Mouse (Mus musculus) left cerebral cortex, adult 11 months (tissue): Measurements from ENCODE around the gene Gm10382.
"Not testable (repeated sequence)": the region's sequence is repeated elsewhere in the genome, so short reads cannot be mapped to it uniquely, and the experiment has no call there.

Experiments
- DNase-seq: peaks from one replicate; pipeline ENCODE4 v3.0.0; 2022; ENCODE audit warnings: low spot score

Gm10382 gene

GRCm38 (mm10) chr5:125393622-125394603 lies 4.8 kb downstream of the Gm10382 start:
- no peak for DNase-seq

DNA sequence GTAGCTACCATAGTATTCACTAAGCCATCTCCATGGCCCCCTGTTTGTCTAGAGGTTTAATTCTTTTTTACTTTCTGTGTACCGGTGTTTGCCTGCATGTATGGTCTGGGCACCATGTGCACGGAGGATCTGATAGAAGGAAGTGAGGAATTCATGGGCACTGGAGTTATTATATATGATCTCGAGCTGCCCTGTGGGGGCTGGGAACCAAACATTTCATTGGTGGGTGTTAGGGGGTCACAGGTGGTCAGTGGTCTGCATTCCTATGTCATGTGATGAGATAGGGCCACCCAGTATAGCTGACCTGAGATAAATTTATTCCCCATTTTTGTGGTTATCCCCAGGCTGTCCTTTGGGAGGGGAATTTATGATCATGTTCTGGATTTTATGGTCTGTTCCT lies 5.9 kb downstream of the Gm10382 start:
- DNase-seq, result no peak

DNA sequence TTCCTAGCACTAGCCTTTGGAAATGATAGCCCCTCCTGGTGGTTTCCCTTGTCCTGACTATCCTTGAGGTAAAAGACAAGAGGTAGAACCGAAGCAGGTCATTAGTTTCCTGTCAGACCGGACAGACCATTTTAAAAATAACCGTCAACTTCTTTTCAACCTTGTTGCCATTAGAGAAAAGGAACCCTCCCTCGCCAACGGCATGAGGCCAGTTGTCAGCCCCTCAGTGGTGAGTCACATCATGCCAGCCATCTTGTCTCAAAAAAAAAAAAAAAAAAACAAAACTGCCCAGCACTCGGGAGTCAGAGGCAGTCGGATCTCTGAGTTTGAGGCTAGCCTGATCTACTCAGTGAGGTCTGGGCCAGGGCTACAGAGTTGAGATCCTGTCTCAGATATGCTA lies 11.8 kb downstream of the Gm10382 start:
- no peak for DNase-seq

DNA sequence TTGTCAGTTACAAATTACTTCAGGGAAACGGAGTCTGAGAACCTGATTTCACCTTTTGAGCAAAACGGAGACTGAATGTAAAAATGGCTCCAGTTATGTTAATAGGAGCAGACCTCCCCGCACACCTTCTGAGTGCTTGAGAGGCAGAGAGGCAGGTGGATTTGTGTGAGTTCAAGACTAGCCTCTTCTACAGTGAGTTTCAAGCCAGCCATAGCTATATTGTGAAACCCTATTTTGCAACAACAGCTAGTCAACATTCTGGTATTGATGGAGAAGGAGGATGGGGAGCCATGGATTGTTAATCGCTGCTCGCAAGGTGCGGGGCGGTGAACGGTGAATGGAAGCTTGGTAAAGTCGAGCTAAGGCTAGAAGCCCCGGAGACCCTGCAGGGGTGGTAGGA lies 13.4 kb downstream of the Gm10382 start:
- DNase-seq, result no peak

- no peak for DNase-seq
Observed at GRCm38 (mm10) chr5:125402991-125403390, 13.9 kb downstream of the Gm10382 start.

- DNase-seq, result no peak
Observed at GRCm38 (mm10) chr5:125403481-125404465, 14.7 kb downstream of the Gm10382 start.

DNA sequence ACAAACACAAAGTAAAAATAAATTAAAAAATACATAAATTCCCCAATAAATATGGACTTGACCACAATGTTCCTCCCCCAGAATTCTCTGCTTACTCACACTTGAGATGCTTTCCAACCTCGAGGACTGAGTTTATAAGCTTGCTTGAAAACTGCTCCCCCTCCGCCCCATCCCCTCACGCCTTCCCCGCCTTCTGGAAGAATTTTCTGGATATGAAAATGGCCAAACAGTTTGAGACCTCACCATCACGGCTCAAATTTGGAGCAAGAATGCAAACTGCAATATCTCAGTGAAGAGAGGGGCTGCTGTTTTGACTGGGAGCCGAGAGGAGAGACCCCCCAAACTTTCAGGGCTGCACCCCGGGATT lies 15.4 kb downstream of the Gm10382 start:
- DNase-seq, result no peak

DNA sequence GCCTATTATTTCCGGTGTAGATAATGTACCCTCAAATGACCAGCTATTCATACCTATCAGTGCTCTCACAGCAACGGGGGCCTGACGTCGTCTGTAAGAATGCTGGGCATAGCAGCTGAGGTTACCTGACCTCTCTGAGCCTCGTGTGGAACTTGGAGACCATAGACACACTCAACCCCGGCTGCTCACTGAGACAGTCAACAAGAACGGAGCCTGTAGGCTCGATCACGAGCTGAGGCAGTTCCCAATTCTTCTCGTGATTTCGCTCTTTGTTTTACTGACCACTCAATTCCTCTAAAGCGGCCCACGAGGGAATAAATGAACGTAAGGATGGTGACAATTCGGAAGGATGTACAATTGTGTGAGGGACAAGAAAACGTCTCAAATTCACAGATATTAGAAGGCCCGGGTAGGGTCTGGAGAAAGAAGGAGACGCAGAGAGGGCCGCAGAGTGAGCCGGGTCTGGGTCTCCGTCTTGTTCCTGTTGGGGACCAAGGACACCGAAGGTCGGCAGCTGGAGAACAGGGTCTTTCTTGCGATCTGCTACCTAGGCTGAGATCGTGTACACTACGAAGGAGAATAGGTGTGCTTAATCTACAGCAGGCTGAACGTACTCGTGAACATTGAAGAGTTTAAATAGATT lies 15.9 kb downstream of the Gm10382 start:
- no peak for DNase-seq

GRCm38 (mm10) chr5:125405546-125406248 lies 16.6 kb downstream of the Gm10382 start:
- DNase-seq, result peak; percentile 82

DNA sequence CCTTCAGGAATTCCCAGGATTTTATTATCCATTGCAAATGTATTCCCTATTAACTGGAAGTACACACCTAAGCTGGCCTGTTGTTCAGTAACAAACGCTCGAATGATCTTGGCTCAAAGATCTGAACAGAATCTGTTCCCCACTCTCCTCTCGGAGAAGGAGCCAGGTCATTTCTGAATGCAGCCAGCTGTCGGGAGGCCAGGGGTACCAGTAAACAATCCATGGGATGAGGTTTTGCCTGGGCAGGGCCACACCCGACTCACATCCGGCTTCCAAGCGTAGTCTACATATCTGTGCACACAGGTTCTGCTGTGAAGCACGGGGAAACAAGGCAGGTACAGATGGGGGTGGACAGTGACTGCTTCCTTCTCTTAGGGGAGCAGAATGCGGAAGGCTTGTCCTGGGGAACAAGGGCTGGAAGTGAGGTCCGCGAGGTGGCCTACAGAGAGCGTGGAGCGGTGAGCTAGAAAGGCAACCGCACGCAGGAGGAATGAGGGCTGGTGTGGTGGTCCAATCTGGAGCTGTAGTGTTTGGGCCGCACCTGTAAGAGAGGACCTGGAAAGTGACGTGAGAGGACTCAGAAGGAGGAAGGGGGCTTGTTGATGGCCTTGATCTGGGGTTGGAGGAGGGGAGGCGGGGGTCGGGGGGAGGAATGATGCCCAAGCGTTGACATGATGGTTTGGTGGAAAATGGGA lies 17.3 kb downstream of the Gm10382 start:
- DNase-seq, result no peak

GRCm38 (mm10) chr5:125407020-125407830 lies 18.1 kb downstream of the Gm10382 start:
- no peak for DNase-seq

- DNase-seq, result no peak
Observed at GRCm38 (mm10) chr5:125407910-125408575, 18.9 kb downstream of the Gm10382 start.

DNA sequence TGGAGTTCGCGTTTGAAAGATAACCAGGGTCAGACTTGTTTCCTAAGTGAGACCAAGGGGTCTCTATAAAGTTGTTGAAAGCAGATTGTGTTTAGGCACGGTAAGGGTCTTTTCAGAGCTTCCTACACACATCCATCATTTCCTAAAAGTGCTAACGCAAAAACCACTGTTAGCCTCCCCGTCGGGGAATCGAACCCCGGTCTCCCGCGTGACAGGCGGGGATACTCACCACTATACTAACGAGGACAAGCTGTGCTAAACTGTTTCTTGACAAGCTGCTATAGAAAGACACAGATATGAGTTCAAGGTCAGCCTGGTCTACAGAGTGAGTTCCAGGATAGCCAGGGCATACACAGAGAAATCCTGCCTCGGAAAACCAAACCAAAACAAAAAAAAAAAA lies 19.7 kb downstream of the Gm10382 start:
- DNase-seq, result peak; percentile 70

DNA sequence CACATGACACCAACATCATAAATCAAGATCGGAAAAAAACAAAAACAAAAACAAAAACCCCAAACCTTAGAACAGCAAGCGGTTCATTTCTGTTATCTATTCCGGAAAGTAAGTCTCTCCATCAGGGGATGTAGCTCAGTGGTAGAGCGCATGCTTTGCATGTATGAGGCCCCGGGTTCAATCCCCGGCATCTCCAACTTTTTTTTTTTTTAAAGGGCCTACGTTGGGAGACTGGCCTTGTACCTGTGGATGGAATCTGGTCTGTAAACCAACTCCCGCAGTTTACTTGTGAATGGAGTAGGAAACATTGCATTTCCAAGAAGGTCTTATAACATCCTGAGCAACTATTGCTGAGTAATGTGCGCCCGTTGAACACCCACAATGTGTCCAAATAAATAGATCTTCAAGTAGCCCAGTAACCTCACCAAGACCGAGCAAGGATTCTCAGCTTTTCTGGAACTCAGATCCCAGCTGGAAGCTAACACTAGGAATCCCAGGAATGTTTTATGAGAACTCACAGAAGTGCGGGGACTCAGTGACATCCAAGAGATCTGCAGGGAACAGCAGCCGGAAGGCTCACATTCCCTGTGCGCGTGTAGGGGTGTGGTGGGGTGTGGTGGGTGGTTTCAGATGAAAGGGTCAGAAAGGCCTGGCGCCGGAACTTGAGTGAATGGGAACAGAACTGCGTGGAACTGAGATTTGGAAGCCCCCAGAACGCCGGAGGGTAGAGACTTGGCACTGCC lies 20.4 kb downstream of the Gm10382 start:
- no peak for DNase-seq

DNA sequence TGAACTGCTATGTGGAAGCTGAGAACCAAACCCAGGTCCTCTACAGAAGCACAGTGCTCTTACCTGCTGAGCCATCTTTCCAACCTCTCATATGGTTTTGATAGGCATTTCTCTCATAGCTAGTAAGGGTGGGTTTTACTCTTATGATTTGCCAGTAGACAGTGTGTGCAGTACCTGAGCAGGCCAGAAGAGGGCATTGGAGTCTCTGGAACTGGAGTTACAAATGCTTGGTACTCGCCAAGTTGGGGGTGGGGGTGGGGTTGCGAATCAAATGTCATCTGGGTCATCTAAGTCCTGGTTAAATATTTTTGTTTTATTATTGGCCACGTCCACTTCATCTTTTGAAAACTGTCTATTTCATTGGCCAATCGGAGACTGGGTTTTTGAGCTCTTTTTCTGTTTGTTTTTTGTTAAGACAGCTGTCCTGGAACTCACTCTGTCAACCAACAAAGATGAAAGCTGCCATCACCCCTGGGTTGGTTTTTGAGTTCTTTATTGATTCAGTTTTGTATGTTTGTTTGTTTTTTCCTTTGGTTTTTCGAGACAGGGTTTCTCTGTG lies 22.9 kb downstream of the Gm10382 start:
- DNase-seq, result no peak

DNA sequence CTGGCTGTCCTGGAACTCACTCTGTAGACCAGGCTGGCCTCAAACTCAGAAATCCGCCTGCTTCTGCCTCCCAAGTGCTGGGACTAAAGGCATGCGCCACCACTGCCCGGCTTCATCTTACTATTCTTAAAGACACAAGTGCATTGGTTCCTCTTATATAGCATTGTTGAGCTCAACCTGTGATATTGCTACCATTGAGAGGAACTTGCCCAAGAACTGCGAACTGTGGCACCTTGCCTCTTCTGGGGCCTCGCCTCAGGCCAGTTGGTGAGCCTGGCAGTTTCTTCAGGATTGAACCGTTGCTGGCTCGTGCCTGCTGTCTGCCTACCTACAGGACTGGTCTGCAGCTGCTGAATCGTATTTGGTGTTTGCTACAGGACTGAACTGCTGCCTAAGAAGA lies 23.4 kb downstream of the Gm10382 start:
- DNase-seq, result not testable (repeated sequence)

DNA sequence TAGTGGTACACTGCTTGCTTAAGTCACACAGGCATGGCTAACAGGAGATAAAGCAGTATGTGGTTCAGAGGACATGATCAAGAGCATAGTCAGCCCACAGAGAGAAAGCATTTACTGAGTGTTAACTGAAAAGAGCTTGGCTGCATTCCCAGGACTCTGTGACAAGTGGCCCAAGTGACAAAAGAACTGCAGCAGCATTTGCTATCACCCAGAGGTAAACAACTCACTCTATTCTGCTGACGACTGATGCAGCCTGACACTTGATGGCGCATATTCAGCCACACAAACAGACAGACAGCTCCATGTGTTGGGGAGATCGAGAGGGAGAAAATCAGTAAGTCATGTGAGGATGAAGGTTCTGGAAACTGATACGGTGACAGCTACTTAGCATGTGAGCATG lies 24.6 kb downstream of the Gm10382 start:
- DNase-seq, result no peak

- no peak for DNase-seq
Observed at GRCm38 (mm10) chr5:125416183-125416582, 27.1 kb downstream of the Gm10382 start.
